Mouse (Mus musculus): ENCODE data around the gene Tmcc1. TPM values are rescaled to one million over a fixed set of nuclear protein-coding genes. Genes with fewer than 3 reads are reported as not detected.

Gene Tmcc1
- polyA plus RNA-seq, 1 experiment: 48.7 TPM

GRCm38 (mm10) chr6:116089402-116089801 is 103.9 kb downstream of the Tmcc1 start:
- no peaks in the 10 kb centered on the region for H3K4me1 ChIP-seq (ENCODE audit: control insufficient read depth, insufficient read depth, low read length)
- TF ChIP-seq CTCF (IDR thresholded peaks at IDR 0.05; ENCODE audit: extremely low read depth, insufficient read depth, low read length) (no peak), POLR2A (IDR thresholded peaks at IDR 0.05; ENCODE audit: extremely low read depth, insufficient read depth, low read length) (no peak)
- no peak overlapping the region for H3K27ac ChIP-seq (ENCODE audit: insufficient read depth, low read length)
- H3K4me3 ChIP-seq (ENCODE audit: insufficient read depth, low read length): no peak overlapping the region

DNA sequence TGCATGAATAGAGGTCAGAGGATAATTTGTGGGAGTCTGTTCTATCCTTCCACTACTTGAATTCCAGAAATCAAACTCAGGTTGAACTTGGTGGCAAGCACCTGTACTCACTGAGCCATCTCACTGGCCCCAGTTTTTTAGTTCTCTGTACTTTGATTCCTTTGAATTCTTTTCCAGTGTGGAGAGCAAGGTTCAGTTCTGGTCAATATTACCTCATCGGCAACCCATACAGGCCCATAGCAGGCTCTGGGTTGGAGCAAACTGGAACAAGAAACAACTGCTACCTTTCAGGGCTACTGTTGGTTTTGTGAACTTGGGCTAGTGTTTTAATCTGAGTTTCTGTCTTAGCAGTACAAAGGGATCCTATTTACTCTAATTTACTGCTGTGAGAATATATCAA is 107.2 kb downstream of the Tmcc1 start:
- H3K4me3 ChIP-seq (ENCODE audit: insufficient read depth, low read length): no peak overlapping the region
- TF ChIP-seq POLR2A (IDR thresholded peaks at IDR 0.05; ENCODE audit: extremely low read depth, insufficient read depth, low read length): no peak
- no peak for TF ChIP-seq CTCF (IDR thresholded peaks at IDR 0.05; ENCODE audit: extremely low read depth, insufficient read depth, low read length)
- no peak overlapping the region for H3K27ac ChIP-seq (ENCODE audit: insufficient read depth, low read length)
- H3K4me1 ChIP-seq (ENCODE audit: control insufficient read depth, insufficient read depth, low read length): no peaks in the 10 kb centered on the region; the same call in 1 of the 2 replicates

DNA sequence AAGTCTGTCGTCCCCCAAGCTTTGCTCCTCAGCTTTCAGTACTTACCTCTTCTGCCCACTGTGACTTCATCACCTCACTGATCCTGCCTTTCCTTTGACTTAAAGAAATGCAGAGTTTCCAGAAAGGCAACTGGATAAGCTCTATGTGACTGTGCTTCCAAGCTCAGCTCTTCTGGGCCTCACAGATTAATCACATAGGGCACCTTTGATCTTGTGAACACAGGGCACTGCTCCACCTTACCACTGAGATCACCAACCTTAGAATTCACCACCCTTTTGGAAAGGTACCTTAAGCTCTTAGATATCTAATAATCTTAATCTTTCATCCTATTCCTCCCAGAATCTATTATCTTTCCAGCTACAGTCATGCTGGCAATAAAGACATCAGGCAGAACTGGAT is 111.0 kb downstream of the Tmcc1 start:
- H3K4me1 ChIP-seq (ENCODE audit: control insufficient read depth, insufficient read depth, low read length): no peaks in the 10 kb centered on the region; the same call in 1 of the 2 replicates
- no peak overlapping the region for H3K27ac ChIP-seq (ENCODE audit: insufficient read depth, low read length)
- no peak overlapping the region for H3K4me3 ChIP-seq (ENCODE audit: insufficient read depth, low read length)
- TF ChIP-seq CTCF (IDR thresholded peaks at IDR 0.05; ENCODE audit: extremely low read depth, insufficient read depth, low read length) (no peak), POLR2A (IDR thresholded peaks at IDR 0.05; ENCODE audit: extremely low read depth, insufficient read depth, low read length) (no peak)

- Histone ChIP-seq H3K4me3 (ENCODE audit: insufficient read depth, low read length) (no peak overlapping the region), H3K27ac (ENCODE audit: insufficient read depth, low read length) (no peak overlapping the region)
- no peak for TF ChIP-seq POLR2A (IDR thresholded peaks at IDR 0.05; ENCODE audit: extremely low read depth, insufficient read depth, low read length)
- TF ChIP-seq CTCF (IDR thresholded peaks at IDR 0.05; ENCODE audit: extremely low read depth, insufficient read depth, low read length): no peak
These were observed 111.9 kb downstream of the Tmcc1 start for GRCm38 (mm10) chr6:116081375-116081774.

GRCm38 (mm10) chr6:116080756-116081155 is 112.5 kb downstream of the Tmcc1 start:
- Histone ChIP-seq H3K4me3 (ENCODE audit: insufficient read depth, low read length) (no peak overlapping the region), H3K27ac (ENCODE audit: insufficient read depth, low read length) (no peak overlapping the region), H3K4me1 (ENCODE audit: control insufficient read depth, insufficient read depth, low read length) (no peaks in the 10 kb centered on the region; the same call in 1 of the 2 replicates)
- no peak for TF ChIP-seq POLR2A (IDR thresholded peaks at IDR 0.05; ENCODE audit: extremely low read depth, insufficient read depth, low read length)
- TF ChIP-seq CTCF (IDR thresholded peaks at IDR 0.05; ENCODE audit: extremely low read depth, insufficient read depth, low read length): no peak

More at GRCm38 (mm10) chr6:116081375-116081774, 111.9 kb downstream of the Tmcc1 start:
- no peaks in the 10 kb centered on the region; the same call in 1 of the 2 replicates for H3K4me1 ChIP-seq (ENCODE audit: control insufficient read depth, insufficient read depth, low read length)

DNA sequence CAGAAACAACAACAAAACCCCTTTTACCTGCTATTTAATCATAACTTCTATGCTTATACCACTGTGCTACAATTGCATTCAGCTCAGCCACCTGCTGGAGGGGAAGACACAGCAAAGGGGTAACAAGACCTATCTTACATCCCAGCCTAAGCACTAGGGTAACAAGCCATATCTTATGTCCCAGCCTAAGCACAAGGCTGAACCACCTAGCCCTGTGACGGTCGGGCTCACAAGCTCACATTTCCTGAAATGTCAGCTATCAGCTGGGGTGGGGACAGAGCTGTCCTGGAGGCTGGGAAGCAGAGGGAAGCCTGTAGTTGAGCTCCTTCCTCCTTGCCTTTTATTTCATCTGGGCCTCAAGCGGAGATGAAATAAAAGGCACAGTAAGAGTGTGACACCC is 115.7 kb downstream of the Tmcc1 start:
- TF ChIP-seq CTCF (IDR thresholded peaks at IDR 0.05; ENCODE audit: extremely low read depth, insufficient read depth, low read length): no peak
- Histone ChIP-seq H3K4me1 (ENCODE audit: control insufficient read depth, insufficient read depth, low read length) (peaks cover 5% of the 10 kb centered on the region), H3K27ac (ENCODE audit: insufficient read depth, low read length) (no peak overlapping the region), H3K4me3 (ENCODE audit: insufficient read depth, low read length) (no peak overlapping the region)

- no peak for TF ChIP-seq CTCF (IDR thresholded peaks at IDR 0.05; ENCODE audit: extremely low read depth, insufficient read depth, low read length)
- no peak for TF ChIP-seq POLR2A (IDR thresholded peaks at IDR 0.05; ENCODE audit: extremely low read depth, insufficient read depth, low read length)
- no peak overlapping the region for H3K27ac ChIP-seq (ENCODE audit: insufficient read depth, low read length)
- peaks cover 5% of the 10 kb centered on the region for H3K4me1 ChIP-seq (ENCODE audit: control insufficient read depth, insufficient read depth, low read length)
- H3K4me3 ChIP-seq (ENCODE audit: insufficient read depth, low read length): no peak overlapping the region
These were observed 118.4 kb downstream of the Tmcc1 start for GRCm38 (mm10) chr6:116074892-116075291.

DNA sequence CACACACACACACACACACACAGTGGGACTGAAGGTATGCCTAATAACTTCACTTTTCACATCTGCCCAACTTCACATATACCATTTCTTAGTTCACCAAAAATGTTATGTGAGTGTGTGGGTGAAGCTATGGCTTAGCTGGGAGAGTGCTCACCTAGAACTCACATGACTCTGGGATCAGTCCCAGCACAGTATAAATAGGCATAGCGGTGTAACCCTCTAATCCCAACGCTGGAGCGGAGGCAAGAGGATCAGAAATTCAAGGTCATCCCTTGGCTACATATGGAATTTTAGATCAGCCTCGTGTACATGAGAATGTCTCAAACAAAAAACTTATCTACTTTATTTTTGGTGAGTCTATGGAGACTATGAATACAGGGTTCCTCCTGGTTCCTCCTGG is 119.7 kb downstream of the Tmcc1 start:
- no peak overlapping the region for H3K27ac ChIP-seq (ENCODE audit: insufficient read depth, low read length)
- no peak for TF ChIP-seq CTCF (IDR thresholded peaks at IDR 0.05; ENCODE audit: extremely low read depth, insufficient read depth, low read length)
- no peak for TF ChIP-seq POLR2A (IDR thresholded peaks at IDR 0.05; ENCODE audit: extremely low read depth, insufficient read depth, low read length)
- H3K4me3 ChIP-seq (ENCODE audit: insufficient read depth, low read length): no peak overlapping the region
- peaks cover 5% of the 10 kb centered on the region for H3K4me1 ChIP-seq (ENCODE audit: control insufficient read depth, insufficient read depth, low read length)

DNA sequence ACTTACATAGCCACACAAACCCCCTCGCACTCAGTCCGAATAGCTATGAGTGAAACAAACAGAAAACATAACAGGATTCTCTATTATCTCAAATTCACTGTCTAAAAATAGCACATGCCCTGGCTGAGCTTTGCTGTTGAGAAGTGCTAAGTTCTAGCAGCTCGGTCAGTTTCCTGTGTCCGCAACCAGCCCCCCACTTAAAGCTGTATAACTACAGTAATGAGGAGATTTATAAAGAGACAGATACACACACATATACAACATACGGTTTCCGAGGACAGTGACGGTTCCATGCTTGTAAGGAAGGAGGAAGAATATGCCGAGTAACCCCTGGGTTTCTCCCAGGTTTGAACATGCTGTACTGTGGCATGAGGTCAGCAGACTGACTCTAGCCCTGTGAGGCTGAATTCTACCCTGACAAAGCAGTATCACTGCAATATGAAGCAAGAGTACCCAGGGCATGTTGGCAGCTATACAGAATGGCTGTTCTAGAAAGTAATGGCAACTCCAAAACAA is 120.5 kb downstream of the Tmcc1 start:
- no peak for TF ChIP-seq CTCF (IDR thresholded peaks at IDR 0.05; ENCODE audit: extremely low read depth, insufficient read depth, low read length)
- no peak for TF ChIP-seq POLR2A (IDR thresholded peaks at IDR 0.05; ENCODE audit: extremely low read depth, insufficient read depth, low read length)
- Histone ChIP-seq H3K4me1 (ENCODE audit: control insufficient read depth, insufficient read depth, low read length) (peaks cover 8% of the 10 kb centered on the region), H3K27ac (ENCODE audit: insufficient read depth, low read length) (no peak overlapping the region), H3K4me3 (ENCODE audit: insufficient read depth, low read length) (no peak overlapping the region)

DNA sequence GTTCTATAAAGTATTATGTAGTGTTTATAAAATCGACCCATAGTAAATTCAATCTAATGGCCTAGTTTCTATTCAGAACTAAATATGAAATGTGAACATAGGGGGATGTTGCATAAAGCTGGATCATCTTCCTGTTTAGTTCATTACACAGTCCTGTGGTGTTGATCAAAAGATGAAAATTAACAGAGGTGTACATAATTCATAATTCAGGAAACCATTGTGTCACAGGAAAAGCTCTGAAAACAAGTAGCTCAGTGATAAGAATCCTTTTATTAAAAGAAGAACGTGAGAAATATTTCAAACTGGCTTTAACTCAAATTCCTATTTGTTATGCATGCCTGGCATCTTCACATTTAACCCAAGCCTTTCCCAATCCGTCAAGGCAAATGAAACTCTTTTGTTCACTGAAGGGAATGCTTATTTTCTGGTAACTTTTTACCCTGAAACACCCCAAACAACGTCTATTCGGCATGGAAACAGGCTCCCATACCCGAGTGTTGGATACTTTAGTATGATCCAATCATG is 121.0 kb downstream of the Tmcc1 start:
- Histone ChIP-seq H3K27ac (ENCODE audit: insufficient read depth, low read length) (no peak overlapping the region), H3K4me3 (ENCODE audit: insufficient read depth, low read length) (no peak overlapping the region), H3K4me1 (ENCODE audit: control insufficient read depth, insufficient read depth, low read length) (peaks cover 8% of the 10 kb centered on the region)
- TF ChIP-seq CTCF (IDR thresholded peaks at IDR 0.05; ENCODE audit: extremely low read depth, insufficient read depth, low read length) (no peak), POLR2A (IDR thresholded peaks at IDR 0.05; ENCODE audit: extremely low read depth, insufficient read depth, low read length) (no peak)
